Mouse (Mus musculus) liver, adult 2 months (tissue): ENCODE results near the gene Gpr137.

Experiments used
- CTCF ChIP-seq: fragments of 200-500 bp; IDR thresholded peaks from 2 replicates; pipeline ENCODE4 v1.5.1; 2011; ENCODE audit warnings: low read depth, low read length, control low read depth
- POLR2A ChIP-seq: fragments of 200-500 bp; IDR thresholded peaks from 2 replicates; pipeline ENCODE4 v1.6.1; 2011; ENCODE audit warnings: low read length, control low read depth; ENCODE audit not compliant: insufficient read depth; ENCODE audit errors: extremely low read depth

- TF ChIP-seq CTCF, result no peak
- TF ChIP-seq POLR2A, result no peak
These were observed 35.2 kb downstream of the Gpr137 start for GRCm38 (mm10) chr19:6907094-6907493.
